ENCODE assay signal across 14 mouse cellular contexts in genomic region chr19:58896216-58896615, GRCm38 (mm10). TPM values are rescaled to one million over a fixed set of nuclear protein-coding genes. Genes with fewer than 3 reads are reported as not detected.
A peak's percentile ranks its signal among the peaks of the same experiment; 100 is the strongest.
DNase-seq lines count a peak whose midpoint lies in the region; TF ChIP-seq lines count a peak whose summit lies in the region.
"Had no signal": no experiment of that assay in that cellular context is flagged by ENCODE, and none has a peak within 500 bp of the region (broad histone marks: within the 10 kb centered on the region; RNA-seq: fewer than 3 reads in every experiment).

No protein-coding gene starts in this region.

- no peak overlapping the region; the same call in 1 of the 2 replicates for H3K27ac ChIP-seq in layer of hippocampus, adult 2 months
- H3K27ac ChIP-seq: embryonic facial prominence, embryonic 15.5 days; hindbrain, embryonic 12.5 days; liver, embryonic 13.5 days; midbrain, embryonic 12.5 days had no signal

- intact Hi-C loops in left cerebral cortex, postnatal 25 days (cut with DNase I): no loop called here

- DNase-seq in layer of hippocampus, adult 2 months (ENCODE audit: low spot score in 2 of 2): peak; percentile 39 to 44
- no peak for DNase-seq in layer of hippocampus, postnatal 36 days
- peak; percentile 68 for DNase-seq in cerebellum, adult 8-10 months
- DNase-seq in left cerebral cortex, postnatal 25 days (ENCODE audit: low spot score in 2 of 2): peak; percentile 42 to 73
- DNase-seq in telencephalon, adult 2 months (ENCODE audit: low read depth, low spot score): peak; percentile 47
- DNase-seq in lung, postnatal 25 days (ENCODE audit: low spot score): no peak
- DNase-seq in urinary bladder, postnatal 4 days (ENCODE audit: low spot score in 2 of 2): no peak
- DNase-seq: heart, adult 11 months; kidney, adult 11 months; kidney, postnatal 36 days; liver, embryonic 13.5 days had no signal

- no peak for TF ChIP-seq CTCF in layer of hippocampus, adult 2 months (conservative IDR thresholded peaks at IDR 0.05)

- no peak overlapping the region for H3K4me3 ChIP-seq in layer of hippocampus, adult 2 months
- H3K4me3 ChIP-seq: embryonic facial prominence, embryonic 15.5 days; hindbrain, embryonic 12.5 days; liver, embryonic 13.5 days; midbrain, embryonic 12.5 days had no signal

RNA-seq across cellular contexts. Expression of gene Eno4, which starts 47.0 kb away (rescaled TPM):
- 1 to 10 TPM; 1.5 to 1.9 TPM for total RNA-seq in layer of hippocampus, adult 2 months (2021)
- 1 to 10 TPM; 1.6 to 1.7 TPM for total RNA-seq in layer of hippocampus, postnatal 36 days (2021)
- total RNA-seq in left cerebral cortex, postnatal 25 days (2021): 1 to 10 TPM; 2.2 to 2.3 TPM

RNA-seq across cellular contexts. Expression of gene Hspa12a, which starts 47.2 kb away (rescaled TPM):
- total RNA-seq in layer of hippocampus, adult 2 months (2021): 100 to 1,000 TPM; 239 to 246 TPM
- total RNA-seq in layer of hippocampus, postnatal 36 days (2021): 100 to 1,000 TPM; 231 to 244 TPM
- 100 to 1,000 TPM; 211 to 218 TPM for total RNA-seq in left cerebral cortex, postnatal 25 days (2021)

Comparison
In these comparisons a context has a peak if more than half of its experiments do, and no peak if none do; other contexts are left out.
1. DNase-seq: peak in layer of hippocampus, adult 2 months (2 of 2), cerebellum, adult 8-10 months (single experiment), left cerebral cortex, postnatal 25 days (2 of 2) and telencephalon, adult 2 months (single experiment); none in layer of hippocampus, postnatal 36 days (0 of 2), lung, postnatal 25 days (single experiment) and urinary bladder, postnatal 4 days (0 of 2).